9 mouse cellular contexts compared by ENCODE assay signal in the genomic region with DNA sequence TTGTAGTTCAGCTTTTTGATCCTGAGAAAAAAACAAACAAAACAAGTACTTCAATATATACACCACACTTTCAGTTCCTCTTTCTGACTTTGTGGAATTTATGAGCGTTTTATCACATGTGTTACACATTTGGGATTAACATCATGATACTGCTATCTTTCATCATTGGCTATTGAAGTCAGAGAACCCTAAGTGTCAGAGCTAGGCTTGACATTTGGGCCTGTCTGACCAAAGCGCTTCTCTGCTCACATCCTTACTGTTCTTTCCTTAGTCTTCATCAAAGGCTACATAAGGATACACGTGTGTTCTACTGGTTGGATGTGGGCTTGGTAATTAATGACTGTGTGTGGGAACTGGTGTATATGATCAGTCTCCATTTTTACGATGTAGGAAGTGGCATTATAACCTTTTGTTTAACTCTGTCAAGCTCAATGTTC. TPM values are rescaled to one million over a fixed set of nuclear protein-coding genes. Genes with fewer than 3 reads are reported as not detected.
DNase-seq lines count a peak whose midpoint lies in the region; ATAC-seq lines count a peak whose summit lies in the region.
"Had no signal": no experiment of that assay in that cellular context is flagged by ENCODE, and none has a peak within 500 bp of the region (broad histone marks: within the 10 kb centered on the region; RNA-seq: fewer than 3 reads in every experiment).

No protein-coding gene starts in this region.

- ATAC-seq in liver, embryonic 11.5 days (replicated peaks; ENCODE audit: low FRiP score): no peak
- no peak for ATAC-seq in embryonic facial prominence, embryonic 15.5 days (ENCODE audit: insufficient number of reproducible peaks, low FRiP score, low TSS enrichment, low read depth)
- ATAC-seq in limb, embryonic 15.5 days (ENCODE audit: insufficient number of reproducible peaks, low FRiP score, low TSS enrichment, low read depth): no peak
- ATAC-seq in neural tube, embryonic 15.5 days (ENCODE audit: low FRiP score): no peak
- no peak for ATAC-seq in inflammation-experienced regulatory T-cells, adult 6 months

- no peaks in the 10 kb centered on the region for H3K9me3 ChIP-seq in liver, embryonic 11.5 days (ENCODE audit: control insufficient read depth, low read length)
- no peaks in the 10 kb centered on the region for H3K9me3 ChIP-seq in embryonic facial prominence, embryonic 15.5 days (replicated peaks)
- no peaks in the 10 kb centered on the region for H3K9me3 ChIP-seq in limb, embryonic 15.5 days
- no peaks in the 10 kb centered on the region for H3K9me3 ChIP-seq in neural tube, embryonic 15.5 days (replicated peaks)

- H3K9ac ChIP-seq in liver, embryonic 11.5 days (ENCODE audit: low read depth, low read length): peak overlapping the region; percentile 30; the same call in 1 of the 2 replicates
- H3K9ac ChIP-seq in embryonic facial prominence, embryonic 15.5 days: no peak overlapping the region
- H3K9ac ChIP-seq in limb, embryonic 15.5 days: no peak overlapping the region
- peak overlapping the region; percentile 92; the same call in 1 of the 2 replicates for H3K9ac ChIP-seq in neural tube, embryonic 15.5 days (replicated peaks)

- H3K4me3 ChIP-seq in liver, embryonic 11.5 days (ENCODE audit: low read depth, low read length): peak overlapping the region; percentile 89; the same call in 1 of the 2 replicates
- H3K4me3 ChIP-seq in embryonic facial prominence, embryonic 15.5 days (replicated peaks): peak overlapping the region; percentile 73
- H3K4me3 ChIP-seq in limb, embryonic 15.5 days: 0 out of 2 replicates have a peak overlapping the region, but pooled peaks have one; percentile 91
- H3K4me3 ChIP-seq in neural tube, embryonic 15.5 days (replicated peaks): peak overlapping the region; percentile 89

- H3K27ac ChIP-seq in liver, embryonic 11.5 days (ENCODE audit: low read depth, low read length): no peak overlapping the region; the same call in 1 of the 2 replicates
- H3K27ac ChIP-seq in embryonic facial prominence, embryonic 15.5 days (replicated peaks): no peak overlapping the region
- no peak overlapping the region for H3K27ac ChIP-seq in limb, embryonic 15.5 days
- 0 out of 2 replicates have a peak overlapping the region, but pooled peaks have one; percentile 95 for H3K27ac ChIP-seq in neural tube, embryonic 15.5 days (replicated peaks)

- no peaks in the 10 kb centered on the region for H3K27me3 ChIP-seq in liver, embryonic 11.5 days (replicated peaks; ENCODE audit: control insufficient read depth, insufficient read depth, low read length)
- no peaks in the 10 kb centered on the region for H3K27me3 ChIP-seq in embryonic facial prominence, embryonic 15.5 days
- H3K27me3 ChIP-seq in limb, embryonic 15.5 days: no peaks in the 10 kb centered on the region
- H3K27me3 ChIP-seq in neural tube, embryonic 15.5 days (replicated peaks): no peaks in the 10 kb centered on the region

- intact Hi-C loops in left cerebral cortex, postnatal 36 days (cut with DNase I): no loop called here
- intact Hi-C loops in gastrocnemius, postnatal 14 days (cut with DNase I; ENCODE audit: low total_unique reads): no loop called here

- H3K36me3 ChIP-seq in liver, embryonic 11.5 days (ENCODE audit: control insufficient read depth, insufficient read depth, low read length): no peaks in the 10 kb centered on the region; the same call in 1 of the 2 replicates
- H3K36me3 ChIP-seq in embryonic facial prominence, embryonic 15.5 days: peaks cover 7% of the 10 kb centered on the region; the same call in 1 of the 2 replicates
- peaks cover 14% of the 10 kb centered on the region; the same call in 1 of the 2 replicates for H3K36me3 ChIP-seq in limb, embryonic 15.5 days
- H3K36me3 ChIP-seq in neural tube, embryonic 15.5 days: peaks cover 12% of the 10 kb centered on the region

- 61% methylated on average over 4 of the region's 4 CpGs for WGBS in liver, embryonic 11.5 days
- WGBS in embryonic facial prominence, embryonic 15.5 days: 61% methylated on average over 4 of the region's 4 CpGs
- WGBS in limb, embryonic 15.5 days: 59% methylated on average over 4 of the region's 4 CpGs
- WGBS in neural tube, embryonic 15.5 days: 70% methylated on average over 4 of the region's 4 CpGs

- DNase-seq in liver, embryonic 11.5 days (ENCODE audit: low spot score): no peak
- no peak for DNase-seq in liver
- DNase-seq in left cerebral cortex, postnatal 36 days (ENCODE audit: low spot score in 2 of 2): no peak
- DNase-seq in gastrocnemius, postnatal 14 days: no peak
- DNase-seq: gastrocnemius, adult 2 months had no signal

- peaks cover 19% of the 10 kb centered on the region for H3K4me1 ChIP-seq in liver, embryonic 11.5 days (replicated peaks; ENCODE audit: control insufficient read depth, insufficient read depth, low read length)
- H3K4me1 ChIP-seq in embryonic facial prominence, embryonic 15.5 days: peaks cover 24% of the 10 kb centered on the region
- peaks cover 12% of the 10 kb centered on the region for H3K4me1 ChIP-seq in limb, embryonic 15.5 days
- peaks cover 28% of the 10 kb centered on the region for H3K4me1 ChIP-seq in neural tube, embryonic 15.5 days

- H3K4me2 ChIP-seq in liver, embryonic 11.5 days: peak overlapping the region; percentile 84
- H3K4me2 ChIP-seq in embryonic facial prominence, embryonic 15.5 days (replicated peaks): peak overlapping the region; percentile 71
- H3K4me2 ChIP-seq in limb, embryonic 15.5 days: peak overlapping the region; percentile 76
- H3K4me2 ChIP-seq in neural tube, embryonic 15.5 days: peak overlapping the region; percentile 73

RNA-seq across cellular contexts. Expression of a gene that starts 0.8 kb away (rescaled TPM):
- polyA plus RNA-seq in liver, embryonic 11.5 days (2014; fragmentation: Nextera tagmentation; extraction: Ambion mirVana): 33.0 and 40.0 TPM in 2 replicates
- polyA plus RNA-seq in embryonic facial prominence, embryonic 15.5 days (2015; fragmentation: Nextera tagmentation; extraction: Ambion mirVana): 33.9 and 35.2 TPM in 2 replicates
- polyA plus RNA-seq in limb, embryonic 15.5 days (2015; fragmentation: Nextera tagmentation; extraction: Ambion mirVana): 34.9 and 35.6 TPM in 2 replicates
- 53.9 and 62.9 TPM in 2 replicates for polyA plus RNA-seq in neural tube, embryonic 15.5 days (2015; fragmentation: Nextera tagmentation; extraction: Ambion mirVana)
- 1 to 10 TPM; 7.2 to 9.4 (median 8.8) TPM for polyA plus RNA-seq in inflammation-experienced regulatory T-cells, adult 6 months (2017; shearing (Covaris generic))
- 10 to 100 TPM; 24.3 to 26.0 TPM for total RNA-seq in left cerebral cortex, postnatal 36 days (2021)
- total RNA-seq in gastrocnemius, postnatal 14 days (2021): 1 to 10 TPM; 7.1 to 8.6 TPM

RNA-seq across cellular contexts. Expression of a gene that starts 1.3 kb away (rescaled TPM):
- polyA plus RNA-seq in liver, embryonic 11.5 days (2014; fragmentation: Nextera tagmentation; extraction: Ambion mirVana): 16.2 and 17.5 TPM in 2 replicates
- polyA plus RNA-seq in embryonic facial prominence, embryonic 15.5 days (2015; fragmentation: Nextera tagmentation; extraction: Ambion mirVana): 39.9 and 51.9 TPM in 2 replicates
- 24.2 and 30.2 TPM in 2 replicates for polyA plus RNA-seq in limb, embryonic 15.5 days (2015; fragmentation: Nextera tagmentation; extraction: Ambion mirVana)
- 50.9 and 58.4 TPM in 2 replicates for polyA plus RNA-seq in neural tube, embryonic 15.5 days (2015; fragmentation: Nextera tagmentation; extraction: Ambion mirVana)
- polyA plus RNA-seq in inflammation-experienced regulatory T-cells, adult 6 months (2017; shearing (Covaris generic)): 10 to 100 TPM in 2 of 3 experiments, 1 to 10 TPM in 1; 6.9 to 23.3 (median 16.9) TPM
- total RNA-seq in left cerebral cortex, postnatal 36 days (2021): 10 to 100 TPM; 35.2 to 37.2 TPM
- 10 to 100 TPM in 1 of 2 experiments, 1 to 10 TPM in 1; 7.9 to 11.9 TPM for total RNA-seq in gastrocnemius, postnatal 14 days (2021)

RNA-seq across cellular contexts. Expression of a gene that starts 6.0 kb away (rescaled TPM):
- polyA plus RNA-seq in liver, embryonic 11.5 days (2014; fragmentation: Nextera tagmentation; extraction: Ambion mirVana): 15.7 and 16.0 TPM in 2 replicates
- polyA plus RNA-seq in embryonic facial prominence, embryonic 15.5 days (2015; fragmentation: Nextera tagmentation; extraction: Ambion mirVana): 10.8 and 11.3 TPM in 2 replicates
- polyA plus RNA-seq in limb, embryonic 15.5 days (2015; fragmentation: Nextera tagmentation; extraction: Ambion mirVana): 9.3 TPM in 2 replicates
- polyA plus RNA-seq in neural tube, embryonic 15.5 days (2015; fragmentation: Nextera tagmentation; extraction: Ambion mirVana): 9.0 and 10.8 TPM in 2 replicates
- polyA plus RNA-seq in inflammation-experienced regulatory T-cells, adult 6 months (2017; shearing (Covaris generic)): 10 to 100 TPM in 2 of 3 experiments, 1 to 10 TPM in 1; 9.9 to 11.1 (median 10.3) TPM
- 1 to 10 TPM; 4.4 to 6.0 TPM for total RNA-seq in left cerebral cortex, postnatal 36 days (2021)
- 1 to 10 TPM; 3.4 to 4.4 TPM for total RNA-seq in gastrocnemius, postnatal 14 days (2021)

RNA-seq across cellular contexts. Expression of a gene that starts 21.9 kb away (rescaled TPM):
- 1.3 and 2.3 TPM in 2 replicates for polyA plus RNA-seq in liver, embryonic 11.5 days (2014; fragmentation: Nextera tagmentation; extraction: Ambion mirVana)
- 61.2 and 79.5 TPM in 2 replicates for polyA plus RNA-seq in embryonic facial prominence, embryonic 15.5 days (2015; fragmentation: Nextera tagmentation; extraction: Ambion mirVana)
- polyA plus RNA-seq in limb, embryonic 15.5 days (2015; fragmentation: Nextera tagmentation; extraction: Ambion mirVana): 39.0 and 104 TPM in 2 replicates
- polyA plus RNA-seq in neural tube, embryonic 15.5 days (2015; fragmentation: Nextera tagmentation; extraction: Ambion mirVana): 4.9 and 6.6 TPM in 2 replicates
- not detected for polyA plus RNA-seq in inflammation-experienced regulatory T-cells, adult 6 months (2017; shearing (Covaris generic))
- total RNA-seq in left cerebral cortex, postnatal 36 days (2021): 1 to 10 TPM; 1.2 to 2.4 TPM
- total RNA-seq in gastrocnemius, postnatal 14 days (2021): 100 to 1,000 TPM; 130 to 134 TPM

RNA-seq across cellular contexts. Expression of a gene that starts 22.9 kb away (rescaled TPM):
- polyA plus RNA-seq in liver, embryonic 11.5 days (2014; fragmentation: Nextera tagmentation; extraction: Ambion mirVana): 8.0 and 13.7 TPM in 2 replicates
- 139 and 178 TPM in 2 replicates for polyA plus RNA-seq in embryonic facial prominence, embryonic 15.5 days (2015; fragmentation: Nextera tagmentation; extraction: Ambion mirVana)
- 123 and 265 TPM in 2 replicates for polyA plus RNA-seq in limb, embryonic 15.5 days (2015; fragmentation: Nextera tagmentation; extraction: Ambion mirVana)
- polyA plus RNA-seq in neural tube, embryonic 15.5 days (2015; fragmentation: Nextera tagmentation; extraction: Ambion mirVana): 24.7 and 28.2 TPM in 2 replicates
- polyA plus RNA-seq in inflammation-experienced regulatory T-cells, adult 6 months (2017; shearing (Covaris generic)): 1 to 10 TPM in 2 of 3 experiments, not detected in 1; 1.7 to 1.9 TPM
- 100 to 1,000 TPM; 151 to 182 TPM for total RNA-seq in left cerebral cortex, postnatal 36 days (2021)
- total RNA-seq in gastrocnemius, postnatal 14 days (2021): 100 to 1,000 TPM; 804 to 989 TPM

Comparison
In these comparisons a context has a peak if more than half of its experiments do, and no peak if none do; other contexts are left out.
1. H3K9ac ChIP-seq: peak in liver, embryonic 11.5 days (single experiment) and neural tube, embryonic 15.5 days (single experiment); none in embryonic facial prominence, embryonic 15.5 days (single experiment) and limb, embryonic 15.5 days (single experiment).
2. Peak in every context shown above with its lines, with median percentiles within 50 percentile points of each other: H3K4me2 ChIP-seq and H3K4me3 ChIP-seq.